Mouse (Mus musculus) right cerebral cortex, postnatal 4 days (tissue): ENCODE data around the gene Slc34a3.

ENCODE experiments used
- DNase-seq: peaks from one replicate; pipeline ENCODE4 v3.0.0-alpha.2; 2022

Gene Slc34a3

GRCm38 (mm10) chr2:25193330-25193770 is 40.8 kb downstream of the Slc34a3 start:
- DNase-seq, result peak; percentile 76

- no peak for DNase-seq
Measured at GRCm38 (mm10) chr2:25187841-25188240, 46.3 kb downstream of the Slc34a3 start.

- no peak for DNase-seq
Measured at GRCm38 (mm10) chr2:25186575-25186930, 47.6 kb downstream of the Slc34a3 start.

GRCm38 (mm10) chr2:25185625-25186574 is 48.3 kb downstream of the Slc34a3 start:
- DNase-seq, result peak; percentile 75

GRCm38 (mm10) chr2:25184496-25184895 is 49.7 kb downstream of the Slc34a3 start:
- DNase-seq, result no peak

- DNase-seq, result no peak
Measured at GRCm38 (mm10) chr2:25183336-25183735, 50.8 kb downstream of the Slc34a3 start.

GRCm38 (mm10) chr2:25182664-25183063 is 51.5 kb downstream of the Slc34a3 start:
- DNase-seq, result no peak

GRCm38 (mm10) chr2:25181891-25182397 is 52.2 kb downstream of the Slc34a3 start:
- no peak for DNase-seq

GRCm38 (mm10) chr2:25180973-25181890 is 52.9 kb downstream of the Slc34a3 start:
- peak; percentile 51 for DNase-seq

GRCm38 (mm10) chr2:25180478-25180903 is 53.7 kb downstream of the Slc34a3 start, which contains the start of gene Nrarp:
Nrarp (plus strand) TSS chr2:25180758.
- DNase-seq, result peak; percentile 95

- no peak for DNase-seq
Measured at GRCm38 (mm10) chr2:25179566-25180217, 54.5 kb downstream of the Slc34a3 start.
